Mouse (Mus musculus) cerebellum, adult 2 months (tissue): ENCODE results near the gene Bcl2.

ENCODE experiments used
- CTCF ChIP-seq: fragments of 200-500 bp; IDR thresholded peaks from 2 replicates; pipeline ENCODE4 v1.5.1; 2011; ENCODE audit warnings: low read depth, mild to moderate bottlenecking, control low read depth, low read length, moderate library complexity, borderline replicate concordance; ENCODE audit not compliant: insufficient read depth
- POLR2A ChIP-seq: fragments of 200-500 bp; IDR thresholded peaks from 2 replicates; pipeline ENCODE4 v1.6.1; 2011; ENCODE audit warnings: low read length, control low read depth, borderline replicate concordance; ENCODE audit not compliant: insufficient read depth

DNA sequence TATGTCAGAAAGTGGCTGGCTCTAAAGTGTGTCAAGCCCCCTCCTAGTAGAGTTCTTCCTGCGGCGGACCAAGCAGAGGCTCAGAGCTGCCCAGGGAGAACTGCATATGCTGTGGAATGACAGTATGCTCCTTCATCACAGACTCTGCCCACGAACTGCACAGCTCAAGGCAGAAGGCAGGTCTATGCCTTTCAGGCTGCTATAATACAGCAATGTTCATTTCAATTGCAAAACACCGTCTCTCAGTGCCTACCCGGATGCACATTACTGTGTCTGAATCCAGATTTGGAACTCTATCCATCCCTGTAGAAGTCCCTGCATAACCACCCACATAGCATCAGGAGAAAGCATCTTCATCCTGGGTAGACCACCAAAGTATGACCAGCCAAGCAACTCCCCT lies 25.7 kb upstream of the Bcl2 start:
- no peak for TF ChIP-seq CTCF
- no peak for TF ChIP-seq POLR2A
